Mouse (Mus musculus): ENCODE measurements around the gene Lrrc59.
"Not testable (repeated sequence)": the region's sequence is repeated elsewhere in the genome, so short reads cannot be mapped to it uniquely, and the experiment has no call there.

The Lrrc59 gene

DNA sequence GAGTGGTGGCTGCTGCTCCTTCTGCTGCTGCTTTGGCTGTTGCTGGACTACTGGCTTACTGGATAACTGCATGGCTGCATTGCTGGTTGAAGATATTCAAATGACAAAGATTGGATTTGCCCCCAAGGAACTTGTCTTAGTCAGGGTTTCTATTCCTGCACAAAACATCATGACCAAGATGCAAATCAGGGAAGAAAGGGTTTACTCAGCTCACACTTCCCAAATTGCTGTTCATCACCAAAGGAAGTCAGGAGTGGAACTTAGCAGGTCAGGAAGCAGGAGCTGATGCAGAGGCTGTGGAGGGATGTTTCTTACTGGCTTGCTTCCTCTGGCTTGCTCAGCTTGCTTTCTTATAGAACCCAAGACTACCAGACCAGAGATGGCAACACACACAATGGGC, 62.9 kb downstream of the Lrrc59 start:
- DNase-seq (ENCODE audit: extremely low read depth, low read depth, low spot score) = not testable (repeated sequence)
